Mouse (Mus musculus): ENCODE results near the gene Gipc3. TPM values are rescaled to one million over a fixed set of nuclear protein-coding genes. Genes with fewer than 3 reads are reported as not detected.

Gene Gipc3
- polyA plus RNA-seq, 1 experiment = 1.3 TPM

GRCm38 (mm10) chr10:81323141-81323775, 19.8 kb downstream of the Gipc3 start:
- no peak overlapping the region for H3K27ac ChIP-seq (ENCODE audit: insufficient read depth, low read length)
- TF ChIP-seq CTCF (IDR thresholded peaks at IDR 0.05; ENCODE audit: extremely low read depth, insufficient read depth, insufficient read length, insufficient replicate concordance) = no peak
- no peaks in the 10 kb centered on the region for H3K27me3 ChIP-seq (ENCODE audit: control insufficient read depth, insufficient read depth, low read length)
- peaks cover 9% of the 10 kb centered on the region; the same call in 1 of the 2 replicates for H3K4me1 ChIP-seq (ENCODE audit: control insufficient read depth, insufficient read depth, insufficient read length)
- DNase-seq (ENCODE audit: low read depth in 1 of 2, low spot score in 2 of 2) = no peak
- H3K4me3 ChIP-seq (ENCODE audit: extremely low read depth, insufficient read depth, insufficient read length) = no peak overlapping the region
- H3K36me3 ChIP-seq (ENCODE audit: control insufficient read depth, insufficient read depth, low read length) = peaks cover 42% of the 10 kb centered on the region
- 95% methylated on average over 23 of the region's 23 CpGs for WGBS

GRCm38 (mm10) chr10:81322444-81322843, 20.6 kb downstream of the Gipc3 start:
- Histone ChIP-seq H3K27ac (ENCODE audit: insufficient read depth, low read length) (no peak overlapping the region), H3K36me3 (ENCODE audit: control insufficient read depth, insufficient read depth, low read length) (peaks cover 44% of the 10 kb centered on the region), H3K27me3 (ENCODE audit: control insufficient read depth, insufficient read depth, low read length) (no peaks in the 10 kb centered on the region), H3K4me1 (ENCODE audit: control insufficient read depth, insufficient read depth, insufficient read length) (peaks cover 9% of the 10 kb centered on the region; the same call in 1 of the 2 replicates), H3K4me3 (ENCODE audit: extremely low read depth, insufficient read depth, insufficient read length) (no peak overlapping the region)
- WGBS = 91% methylated on average over 27 of the region's 27 CpGs
- DNase-seq (ENCODE audit: low read depth in 1 of 2, low spot score in 2 of 2) = no peak
- TF ChIP-seq CTCF (IDR thresholded peaks at IDR 0.05; ENCODE audit: extremely low read depth, insufficient read depth, insufficient read length, insufficient replicate concordance) (no peak), POLR2A (IDR thresholded peaks at IDR 0.05; ENCODE audit: low read depth, low read length) (no peak)

- Histone ChIP-seq H3K4me3 (ENCODE audit: extremely low read depth, insufficient read depth, insufficient read length) (peak overlapping the region; percentile 73), H3K27ac (ENCODE audit: insufficient read depth, low read length) (peak overlapping the region; percentile 88), H3K36me3 (ENCODE audit: control insufficient read depth, insufficient read depth, low read length) (peaks cover 42% of the 10 kb centered on the region), H3K4me1 (ENCODE audit: control insufficient read depth, insufficient read depth, insufficient read length) (peaks cover 9% of the 10 kb centered on the region; the same call in 1 of the 2 replicates), H3K27me3 (ENCODE audit: control insufficient read depth, insufficient read depth, low read length) (no peaks in the 10 kb centered on the region)
- no peak for DNase-seq (ENCODE audit: low read depth in 1 of 2, low spot score in 2 of 2)
- WGBS = 2% methylated on average over 20 of the region's 20 CpGs
- no peak for TF ChIP-seq CTCF (IDR thresholded peaks at IDR 0.05; ENCODE audit: extremely low read depth, insufficient read depth, insufficient read length, insufficient replicate concordance)
- TF ChIP-seq POLR2A (IDR thresholded peaks at IDR 0.05; ENCODE audit: low read depth, low read length) = no peak
These were observed 21.6 kb downstream of the Gipc3 start for GRCm38 (mm10) chr10:81321436-81321835.

DNA sequence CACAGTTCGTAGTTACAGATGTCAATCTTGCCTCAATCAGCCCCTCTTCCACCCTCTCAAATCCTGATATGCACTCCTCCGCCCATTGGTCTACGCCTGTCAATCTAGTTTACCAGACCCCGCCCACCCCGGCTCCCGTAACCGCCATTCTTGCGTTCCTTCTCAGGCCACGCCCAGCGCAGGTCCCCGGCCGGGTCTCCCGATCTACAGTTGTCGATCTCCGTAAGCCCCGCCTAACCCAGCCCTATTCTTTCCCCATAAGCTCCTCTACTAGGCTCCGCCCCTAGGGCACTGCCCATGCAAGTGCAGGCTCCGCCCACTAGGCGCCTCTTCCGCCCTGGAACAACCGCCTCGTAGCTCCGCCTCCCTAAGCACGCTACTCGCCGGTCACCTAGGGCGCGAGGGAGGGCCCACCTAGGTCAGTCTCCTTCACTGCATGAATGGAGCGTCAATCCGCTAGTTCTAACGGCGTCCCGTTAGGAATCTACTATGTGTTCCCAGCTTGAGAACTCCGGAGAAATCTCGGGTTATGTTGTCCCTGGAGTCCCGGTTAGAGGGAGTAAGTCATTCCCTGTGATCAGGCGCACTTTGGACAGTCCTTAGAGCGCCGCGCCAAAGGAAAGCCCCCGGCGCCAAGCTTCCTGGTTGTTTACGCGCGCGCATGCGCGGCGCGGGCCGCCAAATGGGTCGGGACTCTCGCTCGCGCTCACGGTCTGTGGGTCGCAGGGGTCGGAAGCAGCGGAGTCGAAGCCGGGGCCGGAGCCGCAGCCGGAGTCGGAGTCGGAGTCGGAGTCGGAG, 22.3 kb downstream of the Gipc3 start, which contains the start of gene Cactin:
Gene Cactin, plus strand, starts transcription at position 554 of the 798 bp plus-strand sequence.
- Histone ChIP-seq H3K4me1 (ENCODE audit: control insufficient read depth, insufficient read depth, insufficient read length) (peaks cover 9% of the 10 kb centered on the region; the same call in 1 of the 2 replicates), H3K4me3 (ENCODE audit: extremely low read depth, insufficient read depth, insufficient read length) (peak within 1 kb of the TSS; percentile 73), H3K36me3 (ENCODE audit: control insufficient read depth, insufficient read depth, low read length) (peaks cover 38% of the 10 kb centered on the region), H3K27me3 (ENCODE audit: control insufficient read depth, insufficient read depth, low read length) (no peaks in the 10 kb centered on the region), H3K27ac (ENCODE audit: insufficient read depth, low read length) (peak within 1 kb of the TSS; percentile 88)
- TF ChIP-seq CTCF (IDR thresholded peaks at IDR 0.05; ENCODE audit: extremely low read depth, insufficient read depth, insufficient read length, insufficient replicate concordance) = no peak; the same call in 1 of the 2 replicates
- TF ChIP-seq POLR2A (IDR thresholded peaks at IDR 0.05; ENCODE audit: low read depth, low read length) = peak; percentile 37
- peak; percentile 99 to 100 for DNase-seq (ENCODE audit: low read depth in 1 of 2, low spot score in 2 of 2)
- 1% methylated on average over 68 of the region's 68 CpGs for WGBS

DNA sequence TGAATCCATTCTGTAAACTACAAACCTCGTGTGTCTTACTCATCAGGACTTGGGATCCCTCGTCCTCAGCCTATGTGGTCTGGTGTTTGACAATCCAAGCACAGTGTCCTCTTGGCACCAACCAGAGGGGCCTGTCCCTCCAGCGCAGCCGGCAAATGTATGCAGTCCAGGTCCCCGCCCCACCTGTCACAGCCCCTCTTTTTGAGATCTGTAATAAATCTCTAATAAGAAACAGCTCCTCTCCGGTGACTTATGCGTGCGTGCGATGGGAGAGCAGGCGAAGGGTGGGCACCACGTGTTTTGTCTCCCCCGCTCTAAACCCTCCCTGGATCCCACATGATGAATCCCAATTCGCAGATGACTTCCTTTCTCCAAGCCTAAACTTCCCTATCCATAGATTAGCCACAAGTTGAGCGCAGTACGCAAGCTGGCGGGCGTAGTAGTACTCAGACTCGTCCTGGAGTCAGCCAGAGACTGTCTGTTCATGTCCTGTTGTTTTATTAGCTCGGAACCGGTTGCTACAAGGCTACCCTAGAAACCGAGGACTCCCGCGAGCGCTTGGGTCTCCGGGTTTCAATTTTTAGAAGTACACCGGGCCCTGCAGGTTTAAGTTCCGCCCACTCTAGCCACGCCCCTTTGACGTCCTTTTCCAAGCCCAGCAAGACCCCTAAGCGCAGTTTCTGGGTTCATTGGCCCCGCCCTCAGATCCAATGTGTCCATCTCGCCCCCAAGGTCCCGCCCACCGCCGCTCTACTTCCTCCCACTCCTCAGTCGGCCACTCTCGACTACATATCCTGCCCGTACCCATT, 23.1 kb downstream of the Gipc3 start:
- TF ChIP-seq CTCF (IDR thresholded peaks at IDR 0.05; ENCODE audit: extremely low read depth, insufficient read depth, insufficient read length, insufficient replicate concordance) = no peak
- TF ChIP-seq POLR2A (IDR thresholded peaks at IDR 0.05; ENCODE audit: low read depth, low read length) = no peak
- peak in 1 of 2 experiments; percentile 95 for DNase-seq (ENCODE audit: low read depth in 1 of 2, low spot score in 2 of 2)
- H3K4me1 ChIP-seq (ENCODE audit: control insufficient read depth, insufficient read depth, insufficient read length) = peaks cover 9% of the 10 kb centered on the region; the same call in 1 of the 2 replicates
- WGBS = 1% methylated on average over 38 of the region's 38 CpGs
- H3K27me3 ChIP-seq (ENCODE audit: control insufficient read depth, insufficient read depth, low read length) = no peaks in the 10 kb centered on the region
- H3K36me3 ChIP-seq (ENCODE audit: control insufficient read depth, insufficient read depth, low read length) = peaks cover 35% of the 10 kb centered on the region
- peak overlapping the region; percentile 60 for H3K4me3 ChIP-seq (ENCODE audit: extremely low read depth, insufficient read depth, insufficient read length)
- peak overlapping the region; percentile 85 for H3K27ac ChIP-seq (ENCODE audit: insufficient read depth, low read length)

GRCm38 (mm10) chr10:81319330-81319699, 23.8 kb downstream of the Gipc3 start:
- Histone ChIP-seq H3K27ac (ENCODE audit: insufficient read depth, low read length) (no peak overlapping the region), H3K4me3 (ENCODE audit: extremely low read depth, insufficient read depth, insufficient read length) (no peak overlapping the region)
- WGBS = 35% methylated on average over 8 of the region's 8 CpGs

More at GRCm38 (mm10) chr10:81319330-81319699, 23.8 kb downstream of the Gipc3 start:
- peaks cover 9% of the 10 kb centered on the region; the same call in 1 of the 2 replicates for H3K4me1 ChIP-seq (ENCODE audit: control insufficient read depth, insufficient read depth, insufficient read length)
- H3K27me3 ChIP-seq (ENCODE audit: control insufficient read depth, insufficient read depth, low read length) = no peaks in the 10 kb centered on the region
- TF ChIP-seq CTCF (IDR thresholded peaks at IDR 0.05; ENCODE audit: extremely low read depth, insufficient read depth, insufficient read length, insufficient replicate concordance) (0 out of 2 replicates have a peak, but pooled peaks have one; percentile 16), POLR2A (IDR thresholded peaks at IDR 0.05; ENCODE audit: low read depth, low read length) (no peak)
- peaks cover 30% of the 10 kb centered on the region for H3K36me3 ChIP-seq (ENCODE audit: control insufficient read depth, insufficient read depth, low read length)
- no peak for DNase-seq (ENCODE audit: low read depth in 1 of 2, low spot score in 2 of 2)
